Mouse (Mus musculus): ENCODE results near the gene Dnase2b.

Gene Dnase2b

GRCm38 (mm10) chr3:146616533-146617283 is 1.3 kb upstream of the Dnase2b start:
- DNase-seq (ENCODE audit: extremely low read depth, low read depth, low spot score), result no peak

- DNase-seq (ENCODE audit: extremely low read depth, low read depth, low spot score), result no peak
These were observed 3.6 kb downstream of the Dnase2b start for GRCm38 (mm10) chr3:146611821-146612220.

GRCm38 (mm10) chr3:146611261-146611660 is 4.1 kb downstream of the Dnase2b start:
- DNase-seq (ENCODE audit: extremely low read depth, low read depth, low spot score), result no peak

- DNase-seq (ENCODE audit: extremely low read depth, low read depth, low spot score), result no peak
These were observed 5.1 kb downstream of the Dnase2b start for GRCm38 (mm10) chr3:146610322-146610721.

- DNase-seq (ENCODE audit: extremely low read depth, low read depth, low spot score), result no peak
These were observed 8.0 kb downstream of the Dnase2b start for GRCm38 (mm10) chr3:146607368-146607767.

GRCm38 (mm10) chr3:146604647-146605046 is 10.7 kb downstream of the Dnase2b start:
- DNase-seq (ENCODE audit: extremely low read depth, low read depth, low spot score), result no peak

- DNase-seq (ENCODE audit: extremely low read depth, low read depth, low spot score), result no peak
These were observed 12.9 kb downstream of the Dnase2b start for GRCm38 (mm10) chr3:146602531-146602930.

GRCm38 (mm10) chr3:146601205-146601604 is 14.2 kb downstream of the Dnase2b start:
- no peak for DNase-seq (ENCODE audit: extremely low read depth, low read depth, low spot score)

- DNase-seq (ENCODE audit: extremely low read depth, low read depth, low spot score), result no peak
These were observed 16.0 kb downstream of the Dnase2b start for GRCm38 (mm10) chr3:146599198-146599900.

- DNase-seq (ENCODE audit: extremely low read depth, low read depth, low spot score), result no peak
These were observed 17.0 kb downstream of the Dnase2b start for GRCm38 (mm10) chr3:146598411-146598810.

- no peak for DNase-seq (ENCODE audit: extremely low read depth, low read depth, low spot score)
These were observed 18.5 kb downstream of the Dnase2b start for GRCm38 (mm10) chr3:146596864-146597263.

- no peak for DNase-seq (ENCODE audit: extremely low read depth, low read depth, low spot score)
These were observed 19.0 kb downstream of the Dnase2b start for GRCm38 (mm10) chr3:146596387-146596786.

- no peak for DNase-seq (ENCODE audit: extremely low read depth, low read depth, low spot score)
These were observed 20.0 kb downstream of the Dnase2b start for GRCm38 (mm10) chr3:146595440-146595839.

- DNase-seq (ENCODE audit: extremely low read depth, low read depth, low spot score), result no peak
These were observed 23.8 kb downstream of the Dnase2b start for GRCm38 (mm10) chr3:146591601-146592000.

- no peak for DNase-seq (ENCODE audit: extremely low read depth, low read depth, low spot score)
These were observed 24.2 kb downstream of the Dnase2b start for GRCm38 (mm10) chr3:146591159-146591558.

- DNase-seq (ENCODE audit: extremely low read depth, low read depth, low spot score), result no peak
These were observed 25.9 kb downstream of the Dnase2b start for GRCm38 (mm10) chr3:146589523-146589922.

GRCm38 (mm10) chr3:146586616-146587015 is 28.8 kb downstream of the Dnase2b start:
- no peak for DNase-seq (ENCODE audit: extremely low read depth, low read depth, low spot score)

- DNase-seq (ENCODE audit: extremely low read depth, low read depth, low spot score), result no peak
These were observed 31.5 kb downstream of the Dnase2b start for GRCm38 (mm10) chr3:146583908-146584307.

GRCm38 (mm10) chr3:146583478-146583877 is 31.9 kb downstream of the Dnase2b start:
- no peak for DNase-seq (ENCODE audit: extremely low read depth, low read depth, low spot score)

- no peak for DNase-seq (ENCODE audit: extremely low read depth, low read depth, low spot score)
These were observed 35.2 kb downstream of the Dnase2b start for GRCm38 (mm10) chr3:146580039-146580729.

- no peak for DNase-seq (ENCODE audit: extremely low read depth, low read depth, low spot score)
These were observed 37.8 kb downstream of the Dnase2b start for GRCm38 (mm10) chr3:146577591-146577990.

GRCm38 (mm10) chr3:146571341-146571740 is 44.1 kb downstream of the Dnase2b start:
- no peak for DNase-seq (ENCODE audit: extremely low read depth, low read depth, low spot score)
